8 mouse cellular contexts compared by ENCODE assay signal in genomic region chr10:75704212-75705185, GRCm38 (mm10). TPM values are rescaled to one million over a fixed set of nuclear protein-coding genes. Genes with fewer than 3 reads are reported as not detected.
A peak's percentile ranks its signal among the peaks of the same experiment; 100 is the strongest.
DNase-seq lines count a peak whose midpoint lies in the region; ATAC-seq and TF ChIP-seq lines count a peak whose summit lies in the region.

No protein-coding gene starts in this region.

- H3K4me2 ChIP-seq in intestine, postnatal 0 days (replicated peaks; ENCODE audit: low read depth), result no peak overlapping the region
- H3K4me2 ChIP-seq in neural tube, embryonic 15.5 days, result no peak overlapping the region

- TF ChIP-seq POLR2A in cerebellum, adult 2 months (IDR thresholded peaks at IDR 0.05; ENCODE audit: borderline replicate concordance, insufficient read depth, low read length), result peak; percentile 35; the same call in 1 of the 2 replicates

- H3K27me3 ChIP-seq in cerebellum, adult 2 months (ENCODE audit: control insufficient read depth, insufficient read depth, low read length), result no peaks in the 10 kb centered on the region
- H3K27me3 ChIP-seq in intestine, postnatal 0 days (replicated peaks; ENCODE audit: control insufficient read depth, insufficient read depth, low read length), result no peaks in the 10 kb centered on the region
- no peaks in the 10 kb centered on the region for H3K27me3 ChIP-seq in neural tube, embryonic 15.5 days (replicated peaks)

- H3K4me3 ChIP-seq in cerebellum, adult 2 months (replicated peaks; ENCODE audit: insufficient read depth, low read depth, low read length), result peak overlapping the region; percentile 39
- no peak overlapping the region for H3K4me3 ChIP-seq in intestine, postnatal 0 days (ENCODE audit: low read depth, low read length)
- H3K4me3 ChIP-seq in neural tube, embryonic 15.5 days (replicated peaks), result no peak overlapping the region

- intact Hi-C loops in left cerebral cortex, postnatal 4 days (cut with DNase I), result loop anchor here (10.0 kb wide), 1 partner anchor 120 kb away; the partner anchor contains the start of gene Ggt5

- peak; percentile 58 to 64 for DNase-seq in adrenal gland, adult 18-20 months (ENCODE audit: low spot score in 2 of 2)
- peak; percentile 98 to 99 for DNase-seq in cerebellum, adult 2 months
- peak; percentile 91 for DNase-seq in gastrocnemius, adult 18-20 months (ENCODE audit: low spot score)
- DNase-seq in left cerebral cortex, postnatal 4 days, result peak; percentile 96
- DNase-seq in urinary bladder, postnatal 36 days (ENCODE audit: low spot score in 2 of 2), result peak; percentile 46 to 82
- DNase-seq in spleen, postnatal 14 days (ENCODE audit: low spot score in 2 of 2), result no peak

- H3K9me3 ChIP-seq in intestine, postnatal 0 days (ENCODE audit: control insufficient read depth), result no peaks in the 10 kb centered on the region
- no peaks in the 10 kb centered on the region for H3K9me3 ChIP-seq in neural tube, embryonic 15.5 days (replicated peaks)

- ATAC-seq in intestine, postnatal 0 days, result peak; percentile 42
- ATAC-seq in neural tube, embryonic 15.5 days (ENCODE audit: low FRiP score), result peak; percentile 90

- H3K9ac ChIP-seq in intestine, postnatal 0 days (ENCODE audit: low read depth, low read length), result no peak overlapping the region
- no peak overlapping the region for H3K9ac ChIP-seq in neural tube, embryonic 15.5 days (replicated peaks)

- WGBS in cerebellum, adult 2 months, result 15% methylated on average over 15 of the region's 15 CpGs
- WGBS in intestine, postnatal 0 days, result 70% methylated on average over 15 of the region's 15 CpGs
- 58% methylated on average over 15 of the region's 15 CpGs for whole genome bisulfite sequencing in neural tube, embryonic 15.5 days

- H3K27ac ChIP-seq in cerebellum, adult 2 months (ENCODE audit: insufficient read depth, low read length), result peak overlapping the region; percentile 94
- H3K27ac ChIP-seq in intestine, postnatal 0 days (ENCODE audit: low read depth, low read length), result peak overlapping the region; percentile 41; the same call in 1 of the 2 replicates
- H3K27ac ChIP-seq in neural tube, embryonic 15.5 days (replicated peaks), result peak overlapping the region; percentile 78

- H3K36me3 ChIP-seq in intestine, postnatal 0 days (ENCODE audit: control insufficient read depth, insufficient read depth), result peaks cover 43% of the 10 kb centered on the region
- peaks cover 29% of the 10 kb centered on the region for H3K36me3 ChIP-seq in neural tube, embryonic 15.5 days

- TF ChIP-seq CTCF in cerebellum, adult 2 months (IDR thresholded peaks at IDR 0.05; ENCODE audit: borderline replicate concordance, insufficient read depth, low read depth, low read length), result peak; percentile 67
- TF ChIP-seq CTCF in intestine, postnatal 0 days (IDR thresholded peaks at IDR 0.05; ENCODE audit: low read depth), result peak; percentile 41; the same call in 1 of the 2 replicates

- H3K4me1 ChIP-seq in cerebellum, adult 2 months (ENCODE audit: control insufficient read depth, insufficient read depth, low read length), result peaks cover 34% of the 10 kb centered on the region
- H3K4me1 ChIP-seq in intestine, postnatal 0 days (replicated peaks; ENCODE audit: control insufficient read depth, insufficient read depth, low read length), result no peaks in the 10 kb centered on the region
- H3K4me1 ChIP-seq in neural tube, embryonic 15.5 days, result peaks cover 30% of the 10 kb centered on the region

RNA-seq across cellular contexts. Expression of gene Cabin1, which starts 59.6 kb away (rescaled TPM):
- total RNA-seq in adrenal gland, adult 18-20 months (2021), result 10 to 100 TPM; 25.8 to 32.3 TPM
- polyA plus RNA-seq in cerebellum, adult 2 months (2012; rRNA removed), result 48.6 and 62.2 TPM in 2 replicates
- total RNA-seq in gastrocnemius, adult 18-20 months (2021), result 1 to 10 TPM; 7.7 to 8.0 TPM
- polyA plus RNA-seq in intestine, postnatal 0 days (2015; fragmentation: Nextera tagmentation; extraction: Ambion mirVana), result 14.1 and 15.6 TPM in 2 replicates
- 100 to 1,000 TPM in 1 of 2 experiments, 10 to 100 TPM in 1; 93.1 to 101 TPM for total RNA-seq in left cerebral cortex, postnatal 4 days (2021)
- 32.9 and 35.8 TPM in 2 replicates for polyA plus RNA-seq in neural tube, embryonic 15.5 days (2015; fragmentation: Nextera tagmentation; extraction: Ambion mirVana)

Comparison
In these comparisons a context has a peak if more than half of its experiments do, and no peak if none do; other contexts are left out.
1. DNase-seq: peak in adrenal gland, adult 18-20 months (2 of 2), cerebellum, adult 2 months (2 of 2), gastrocnemius, adult 18-20 months (single experiment), left cerebral cortex, postnatal 4 days (single experiment) and urinary bladder, postnatal 36 days (2 of 2); none in spleen, postnatal 14 days (0 of 2).
2. H3K27ac ChIP-seq: peak in every context shown above with its lines; median percentile 94 in cerebellum, adult 2 months; 78 in neural tube, embryonic 15.5 days; 41 in intestine, postnatal 0 days.